Mouse (Mus musculus) 3134 (cell line): ENCODE data around the gene Rbm34.
A peak's percentile ranks its signal among the peaks of the same experiment; 100 is the strongest.

Source experiments
- DNase-seq: peaks from one replicate; pipeline ENCODE4 v3.0.0-alpha.2; 2011; ENCODE audit warnings: low spot score; ENCODE audit not compliant: insufficient read length; ENCODE audit errors: extremely low read depth

Gene Rbm34

GRCm38 (mm10) chr8:126962871-126963270, 8.0 kb downstream of the Rbm34 start:
- no peak for DNase-seq

GRCm38 (mm10) chr8:126961516-126961915, 9.4 kb downstream of the Rbm34 start:
- no peak for DNase-seq

- DNase-seq = no peak
Observed at GRCm38 (mm10) chr8:126951900-126952636, 18.8 kb downstream of the Rbm34 start.

GRCm38 (mm10) chr8:126949527-126949926, 21.3 kb downstream of the Rbm34 start:
- no peak for DNase-seq

- no peak for DNase-seq
Observed at GRCm38 (mm10) chr8:126946444-126946843, 24.4 kb downstream of the Rbm34 start.

DNA sequence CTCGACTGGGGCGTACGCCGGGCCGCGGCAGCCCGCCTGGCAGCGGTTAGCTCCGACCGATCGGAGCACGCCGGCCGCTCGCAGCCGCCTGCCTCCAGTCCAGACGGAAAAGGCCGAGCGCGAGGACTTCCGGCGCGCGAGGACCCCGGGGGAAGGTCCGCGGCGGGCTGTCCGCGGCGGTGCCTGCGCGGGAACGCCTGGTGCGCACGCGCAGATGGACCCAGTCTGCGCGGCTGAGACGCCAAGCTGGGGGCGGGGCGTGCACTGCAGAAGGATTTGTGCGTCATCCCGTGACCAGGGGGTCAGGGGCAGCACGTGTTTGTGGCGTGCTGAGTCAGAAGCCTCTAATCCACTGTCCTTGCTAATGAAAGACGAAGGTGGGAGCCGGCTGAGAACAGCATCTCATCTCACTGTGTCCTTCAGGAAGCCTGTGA, 25.1 kb downstream of the Rbm34 start, which contains the start of gene Tomm20:
Gene Tomm20, minus strand, starts transcription at position 115 of the 434 bp plus-strand sequence.
- peak; percentile 97 for DNase-seq

DNA sequence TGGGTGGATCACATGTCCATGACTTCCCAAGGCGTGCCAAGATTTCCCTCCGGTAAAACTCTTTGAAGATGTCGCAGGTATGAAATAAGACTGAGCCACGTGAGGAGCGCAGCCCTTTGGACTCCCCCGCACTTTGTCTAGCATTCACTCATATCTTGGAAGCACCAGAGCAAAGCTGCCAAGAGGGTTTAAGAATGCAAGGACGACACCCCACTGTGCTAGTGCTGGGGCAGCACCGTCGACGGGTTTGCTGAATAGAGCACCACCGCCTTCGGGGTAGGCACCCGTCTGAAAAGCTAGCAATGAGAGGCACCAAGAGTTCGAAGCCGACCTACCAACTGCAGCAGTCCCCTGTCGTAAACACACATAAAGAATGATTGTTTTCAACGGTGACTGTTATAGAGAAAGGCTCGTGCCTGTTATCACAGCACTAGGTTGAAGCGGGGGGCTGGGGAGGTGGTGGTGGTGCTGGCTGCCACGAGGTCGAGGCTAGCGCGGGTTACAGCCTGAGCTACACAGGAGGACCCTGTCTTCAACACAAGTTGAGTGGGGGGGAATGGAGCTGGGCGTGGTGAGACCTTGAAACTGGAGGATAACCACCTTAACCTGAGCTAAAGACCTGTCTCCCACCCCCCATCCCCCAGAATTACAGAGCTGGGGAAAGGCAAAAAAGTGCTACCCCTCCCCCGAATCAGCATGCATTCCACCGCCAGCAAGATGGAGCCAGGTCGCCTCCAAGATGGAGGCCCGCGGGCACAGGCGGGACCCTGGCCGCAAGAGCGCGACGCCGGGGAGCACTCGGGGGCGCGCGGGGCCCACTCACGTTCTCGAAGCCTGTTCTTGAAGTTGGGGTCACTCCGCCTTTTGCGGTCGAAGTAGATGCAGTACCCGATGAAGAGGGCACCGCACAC, 25.8 kb downstream of the Rbm34 start:
- DNase-seq = peak; percentile 53

- no peak for DNase-seq
Observed at GRCm38 (mm10) chr8:126943565-126943964, 27.3 kb downstream of the Rbm34 start.

DNA sequence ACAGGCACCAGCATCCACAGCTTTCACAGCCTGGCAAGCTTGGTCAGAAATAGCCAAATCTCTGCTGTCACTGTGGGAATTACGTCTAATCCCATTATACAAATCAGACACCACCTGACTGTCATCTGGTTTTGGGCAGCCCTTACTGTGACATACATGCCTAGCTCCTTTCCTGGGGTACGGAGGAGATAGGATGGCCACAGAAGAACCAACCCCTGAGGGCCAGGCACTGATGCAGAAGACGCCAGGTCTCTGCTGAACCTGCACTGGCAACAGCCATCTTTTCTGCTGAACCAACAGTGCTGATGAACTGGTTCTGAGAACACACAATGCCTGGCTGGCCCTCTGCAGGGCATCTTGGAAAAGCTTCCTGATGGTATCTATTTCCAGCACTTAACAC, 33.5 kb downstream of the Rbm34 start:
- DNase-seq = no peak

- no peak for DNase-seq
Observed at GRCm38 (mm10) chr8:126935932-126936331, 34.9 kb downstream of the Rbm34 start.

GRCm38 (mm10) chr8:126935387-126935786, 35.5 kb downstream of the Rbm34 start:
- DNase-seq = no peak

- DNase-seq = no peak
Observed at GRCm38 (mm10) chr8:126932656-126933055, 38.2 kb downstream of the Rbm34 start.

DNA sequence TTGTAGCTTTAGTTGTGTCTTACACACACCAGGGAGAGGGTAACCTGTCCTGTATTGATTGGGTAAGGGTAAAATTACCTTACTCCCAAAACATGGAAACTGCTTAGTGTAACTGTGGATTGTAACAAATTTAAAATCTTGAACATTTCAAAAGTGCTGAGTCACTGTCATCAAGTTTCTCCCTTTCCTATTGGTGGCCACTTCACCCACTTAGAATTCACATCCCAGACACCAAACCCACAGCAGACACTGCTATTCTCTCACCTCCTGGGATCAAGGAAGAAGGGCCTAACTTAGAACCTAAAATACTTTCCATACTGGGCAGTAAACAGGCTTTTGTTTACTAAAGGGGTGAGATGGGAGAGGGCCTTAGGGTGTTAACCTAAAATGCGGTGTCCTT, 38.6 kb downstream of the Rbm34 start:
- DNase-seq = no peak

DNA sequence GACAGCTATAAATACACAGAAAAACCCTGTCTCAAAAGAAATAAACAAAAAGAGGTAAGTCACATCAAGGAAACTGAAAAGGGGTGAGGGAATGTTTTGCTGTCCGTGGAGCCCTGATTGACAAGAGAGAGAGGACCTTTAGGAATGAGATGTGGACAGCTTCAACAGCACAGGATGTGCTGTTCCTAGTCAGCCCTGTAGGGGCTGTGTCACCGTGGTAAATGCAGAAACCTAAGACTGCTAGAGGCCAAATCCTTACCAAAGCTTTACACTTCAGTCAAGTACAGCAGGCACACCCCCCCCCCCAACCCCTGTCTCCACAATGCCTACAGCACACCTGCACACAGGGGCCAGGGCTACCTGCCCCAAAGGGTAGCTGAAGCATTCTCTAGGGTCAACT, 39.2 kb downstream of the Rbm34 start:
- no peak for DNase-seq

GRCm38 (mm10) chr8:126929607-126930161, 41.2 kb downstream of the Rbm34 start:
- no peak for DNase-seq

- peak; percentile 41 for DNase-seq
Observed at GRCm38 (mm10) chr8:126928755-126929505, 41.9 kb downstream of the Rbm34 start.

- no peak for DNase-seq
Observed at GRCm38 (mm10) chr8:126928028-126928427, 42.8 kb downstream of the Rbm34 start.

- DNase-seq = no peak
Observed at GRCm38 (mm10) chr8:126927058-126927457, 43.8 kb downstream of the Rbm34 start.

DNA sequence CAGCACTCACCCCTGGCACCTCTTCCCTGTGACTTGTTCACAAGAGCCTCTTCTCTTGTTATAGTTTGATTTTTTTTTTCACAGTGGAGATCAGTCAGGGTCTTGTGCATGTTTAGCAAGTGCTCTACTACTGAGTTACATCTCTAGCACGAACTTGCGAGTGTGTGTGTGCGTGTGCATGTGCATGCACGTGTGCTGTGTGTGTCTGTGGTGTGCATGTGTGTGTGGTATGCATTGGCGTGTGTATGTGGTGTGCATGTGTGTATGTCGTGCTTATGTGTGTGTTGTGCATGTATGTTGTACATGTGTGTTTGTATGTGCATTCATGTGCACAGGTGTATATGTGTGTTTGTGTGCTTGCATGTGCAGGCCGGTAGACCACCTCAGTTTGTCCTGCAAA, 47.9 kb downstream of the Rbm34 start:
- DNase-seq = no peak

DNA sequence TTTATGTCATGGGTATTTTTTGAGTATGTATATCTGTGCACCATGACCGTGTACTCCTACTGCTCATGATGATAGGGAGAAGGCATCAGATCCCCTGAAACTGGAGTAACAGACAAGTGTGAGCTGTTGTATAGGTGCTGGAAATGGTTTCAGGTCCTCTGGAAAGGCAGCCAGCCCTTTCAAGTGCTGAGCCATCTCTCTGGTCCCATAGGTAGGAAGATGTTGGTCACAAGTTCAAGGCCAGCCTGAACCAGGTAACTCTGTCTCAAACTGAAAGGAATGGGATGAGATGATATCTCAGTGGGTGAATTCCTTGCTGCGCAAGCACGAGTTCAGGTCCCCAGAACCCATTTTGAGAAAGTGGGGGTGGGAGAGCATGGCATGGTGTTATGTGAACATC, 49.4 kb downstream of the Rbm34 start:
- no peak for DNase-seq

GRCm38 (mm10) chr8:126920845-126921244, 50.0 kb downstream of the Rbm34 start:
- DNase-seq = peak; percentile 64
